Mouse (Mus musculus) ES-E14 (cell line): ENCODE results near the gene Mapkap1.

Experiments
- CHD2 ChIP-seq: IDR thresholded peaks from 2 replicates; pipeline ENCODE4 v1.6.1; 2014; ENCODE audit warnings: mild to moderate bottlenecking, low read depth, low read length, inconsistent platforms
- HCFC1 ChIP-seq: IDR thresholded peaks from 2 replicates; pipeline ENCODE4 v1.6.1; 2012; ENCODE audit warnings: low read length, inconsistent platforms, borderline replicate concordance; ENCODE audit not compliant: insufficient read depth
- ZC3H11A ChIP-seq: IDR thresholded peaks from 2 replicates; pipeline ENCODE4 v1.6.1; 2012; ENCODE audit warnings: low read depth, mild to moderate bottlenecking, inconsistent platforms, low read length, borderline replicate concordance
- ZNF384 ChIP-seq: IDR thresholded peaks from 2 replicates; pipeline ENCODE4 v1.6.1; 2012; ENCODE audit warnings: low read depth, low read length, inconsistent platforms

GRCm38 (mm10) chr2:34406601-34407464 lies at the start of gene Mapkap1:
- no peak for TF ChIP-seq ZNF384
- TF ChIP-seq HCFC1: peak; percentile 65; the same call in 1 of the 2 replicates
- TF ChIP-seq ZC3H11A: no peak
- TF ChIP-seq CHD2: 0 out of 2 replicates have a peak, but pooled peaks have one; percentile 11
